Mouse (Mus musculus): ENCODE measurements around the gene Cpt1c. TPM values are rescaled to one million over a fixed set of nuclear protein-coding genes. Genes with fewer than 3 reads are reported as not detected.
"Not testable (repeated sequence)": the region's sequence is repeated elsewhere in the genome, so short reads cannot be mapped to it uniquely, and the experiment has no call there.

Cpt1c gene
- 1 to 10 TPM in 1 of 2 experiments, under 1 TPM in 1; 0.92 to 2.3 TPM for total RNA-seq (2021)
- long read RNA-seq, experiment 1, partial matches to known transcripts = 0 of 1 reads
- long read RNA-seq, experiment 1, other reads (novel, unspliced or antisense) = 1 of 1 reads
- long read RNA-seq, experiment 2, partial matches to known transcripts = 1 of 1 reads
- long read RNA-seq, experiment 2, other reads (novel, unspliced or antisense) = 0 of 1 reads

DNA sequence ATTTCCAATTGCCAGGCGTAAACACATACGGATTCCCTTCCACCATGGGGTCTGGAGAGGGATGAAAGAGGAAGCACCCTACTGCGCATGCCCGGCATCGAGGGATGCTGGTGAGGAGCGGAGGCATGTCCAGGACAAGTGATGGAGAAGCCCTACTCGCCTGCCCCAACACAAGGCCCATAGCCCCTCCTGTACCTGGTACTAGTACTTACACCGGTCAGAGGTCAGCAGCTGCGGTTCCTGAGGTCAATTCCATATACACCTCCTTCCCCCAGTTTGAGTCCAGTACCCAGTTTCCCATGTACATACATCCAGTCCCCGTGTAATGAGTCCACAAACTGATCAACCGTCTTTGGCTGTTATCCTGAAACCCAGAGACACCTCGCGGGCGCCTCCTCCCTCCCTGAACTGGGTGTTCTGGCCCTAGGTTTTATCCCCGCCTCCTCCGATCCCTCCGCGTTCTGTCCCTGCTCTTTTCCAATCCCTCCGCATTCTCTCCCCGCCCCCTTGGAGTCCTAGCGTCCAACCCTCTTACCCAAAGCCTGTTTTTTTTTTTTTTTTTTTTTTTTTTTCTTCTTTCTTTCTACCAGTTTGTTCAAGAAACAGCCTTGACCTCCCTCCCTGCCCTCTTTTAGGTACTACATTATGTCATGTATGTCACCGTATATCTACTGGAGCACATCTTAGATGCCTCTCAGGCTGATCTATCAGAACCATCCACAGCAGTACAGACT, at the start of gene Cpt1c:
Cpt1c (minus strand) TSS at position 469 of the 734 bp plus-strand sequence.
- Histone ChIP-seq H3K27ac (peak within 1 kb of the TSS; percentile 84), H3K4me3 (peak within 1 kb of the TSS; percentile 76)
- no peak; the same call in 1 of the 2 replicates for TF ChIP-seq CTCF (IDR thresholded peaks at IDR 0.05)
- peak; percentile 84 for DNase-seq
- intact Hi-C loops (cut with DNase I) = no loop called here

DNA sequence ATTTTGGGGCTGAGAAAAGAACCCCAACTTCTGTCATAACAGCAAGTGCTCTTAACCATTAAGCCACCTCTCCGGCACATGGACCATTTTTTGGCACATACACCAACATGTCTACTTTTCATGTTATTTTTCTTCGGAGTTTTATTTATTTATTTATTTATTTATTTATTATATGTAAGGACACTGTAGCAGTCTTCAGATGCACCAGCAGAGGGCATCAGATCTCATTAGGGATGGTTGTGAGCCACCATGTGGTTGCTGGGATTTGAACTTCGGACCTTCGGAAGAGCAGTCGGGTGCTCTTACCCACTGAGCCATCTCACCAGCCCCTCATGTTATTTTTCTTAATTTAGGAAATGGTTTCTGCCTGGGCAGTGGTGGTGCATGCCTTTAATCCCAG, 49.1 kb upstream of the Cpt1c start:
- peak; percentile 49 for TF ChIP-seq CTCF (IDR thresholded peaks at IDR 0.05)
- H3K4me3 ChIP-seq; DNase-seq; H3K27ac ChIP-seq; intact Hi-C loops (cut with DNase I): not testable (repeated sequence)

DNA sequence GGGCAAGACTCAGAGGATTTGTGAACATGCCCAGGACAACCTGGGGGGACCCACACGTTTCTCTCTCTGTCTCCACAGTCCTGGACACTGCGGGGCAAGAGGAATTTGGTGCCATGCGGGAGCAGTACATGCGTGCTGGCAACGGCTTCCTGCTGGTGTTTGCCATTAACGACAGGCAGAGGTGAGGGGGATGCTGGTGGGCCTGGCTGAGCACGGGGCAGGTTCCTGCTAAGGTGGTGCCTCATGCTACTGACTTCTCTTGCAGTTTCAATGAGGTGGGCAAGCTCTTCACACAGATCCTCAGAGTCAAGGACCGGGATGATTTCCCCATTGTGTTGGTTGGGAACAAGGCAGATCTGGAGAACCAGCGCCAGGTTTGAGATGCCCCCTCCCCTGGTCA, 45.6 kb upstream of the Cpt1c start:
- peak overlapping the region; percentile 94; the same call in 1 of the 2 replicates for H3K4me3 ChIP-seq
- H3K27ac ChIP-seq = peak overlapping the region; percentile 98
- DNase-seq = no peak
- intact Hi-C loops (cut with DNase I) = no loop called here
- TF ChIP-seq CTCF (IDR thresholded peaks at IDR 0.05) = no peak

DNA sequence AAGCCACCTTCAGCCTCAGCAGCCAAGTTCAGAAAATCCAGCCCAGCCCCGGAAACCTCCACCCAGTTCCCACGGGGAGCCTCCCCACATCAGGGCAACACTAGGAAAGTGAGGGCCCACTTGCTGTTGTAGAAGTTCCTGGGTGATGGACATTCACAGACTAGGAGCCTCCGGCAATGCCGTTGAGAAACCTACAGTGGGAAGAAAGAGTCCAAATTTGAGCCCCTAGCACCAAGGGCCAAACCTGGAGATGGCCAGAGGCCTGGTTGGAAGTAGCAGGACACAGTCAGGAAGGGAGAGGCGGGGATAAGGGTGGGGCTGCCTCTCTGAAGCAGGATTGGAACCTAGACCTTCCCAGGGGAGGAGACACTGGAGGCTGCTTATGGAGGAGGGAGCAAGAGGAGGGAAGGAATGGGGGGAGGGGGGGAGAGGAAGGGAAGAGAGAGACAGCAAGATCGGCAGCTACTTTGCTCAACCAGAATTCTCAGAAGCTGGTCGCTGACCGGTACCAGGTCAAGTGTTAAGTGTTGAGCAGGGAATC, 44.5 kb upstream of the Cpt1c start:
- peak overlapping the region; percentile 98 for H3K27ac ChIP-seq
- TF ChIP-seq CTCF (IDR thresholded peaks at IDR 0.05) = no peak
- DNase-seq = peak; percentile 84
- peak overlapping the region; percentile 94 for H3K4me3 ChIP-seq
- intact Hi-C loops (cut with DNase I) = loop anchor here (2.0 kb wide), 1 partner anchor 34 kb away; the partner anchor contains the start of gene Prr12

DNA sequence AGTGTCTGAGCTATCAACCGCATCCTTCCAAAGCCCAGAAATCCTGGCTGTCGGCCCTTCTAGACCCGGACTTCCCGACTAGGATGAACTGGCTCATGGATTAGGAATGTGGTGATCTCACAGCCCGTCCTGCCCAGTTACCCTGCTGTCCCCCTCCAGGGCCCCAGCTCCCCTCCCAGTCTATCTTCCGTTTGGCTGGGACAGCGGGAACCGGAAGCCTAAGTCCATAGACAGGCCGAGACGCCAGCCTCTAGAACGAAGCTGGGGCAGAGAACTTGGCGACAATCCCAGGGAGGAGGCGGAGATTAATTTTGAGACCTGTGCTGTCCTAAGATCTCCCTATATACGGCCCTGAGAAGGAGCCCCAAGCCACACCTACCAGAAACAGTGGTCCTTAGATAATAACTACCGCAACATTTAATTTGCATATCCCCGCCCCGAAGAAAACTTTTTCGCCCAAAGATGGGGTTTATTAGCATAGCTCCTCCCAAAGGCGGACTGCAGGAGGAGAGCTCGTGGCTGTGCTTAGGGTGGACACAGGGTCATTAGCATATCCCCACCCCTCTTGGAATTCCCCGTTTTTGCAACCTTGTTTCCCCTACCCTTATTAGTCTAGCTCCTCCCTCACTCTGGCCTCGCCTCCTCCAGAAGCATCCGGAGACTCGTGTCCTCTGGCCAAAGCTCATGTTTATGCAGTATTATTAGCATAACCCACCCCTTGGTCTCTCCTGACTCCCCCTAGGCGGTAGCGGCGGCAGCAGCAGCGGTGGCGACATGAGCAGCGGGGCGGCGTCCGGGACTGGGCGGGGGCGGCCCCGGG, 42.8 kb upstream of the Cpt1c start, which contains the start of gene Rras:
Rras (plus strand) TSS at position 720 of the 820 bp plus-strand sequence.
- intact Hi-C loops (cut with DNase I) = loop anchor here (2.0 kb wide), 1 partner anchor 35 kb away; the partner anchor contains the start of gene Prr12
- H3K27ac ChIP-seq = peak within 1 kb of the TSS; percentile 98
- H3K4me3 ChIP-seq = peak within 1 kb of the TSS; percentile 94
- DNase-seq = peak; percentile 93
- peak; percentile 34; the same call in 1 of the 2 replicates for TF ChIP-seq CTCF (IDR thresholded peaks at IDR 0.05)

DNA sequence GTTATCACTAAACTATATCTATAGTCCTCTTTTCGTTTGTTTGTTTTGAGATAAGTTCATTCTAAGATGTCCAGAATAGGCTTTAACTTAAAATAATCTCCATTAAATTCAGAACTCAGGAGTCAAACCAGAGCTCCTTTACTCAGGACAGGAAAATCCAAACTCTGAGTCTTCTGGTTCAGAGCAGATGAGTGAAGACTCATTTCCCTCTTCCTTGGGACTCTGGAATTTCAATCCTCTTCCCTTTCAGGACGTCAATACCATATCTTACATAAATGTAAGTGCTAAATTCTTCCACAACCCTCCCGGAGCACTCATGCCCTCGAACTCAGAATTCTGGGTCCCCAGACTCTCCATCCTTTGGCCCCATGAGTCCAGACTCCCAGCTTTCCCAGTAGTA, 42.1 kb upstream of the Cpt1c start:
- no peak for TF ChIP-seq CTCF (IDR thresholded peaks at IDR 0.05)
- intact Hi-C loops (cut with DNase I) = no loop called here
- no peak for DNase-seq
- peak overlapping the region; percentile 94 for H3K4me3 ChIP-seq
- H3K27ac ChIP-seq = peak overlapping the region; percentile 98

DNA sequence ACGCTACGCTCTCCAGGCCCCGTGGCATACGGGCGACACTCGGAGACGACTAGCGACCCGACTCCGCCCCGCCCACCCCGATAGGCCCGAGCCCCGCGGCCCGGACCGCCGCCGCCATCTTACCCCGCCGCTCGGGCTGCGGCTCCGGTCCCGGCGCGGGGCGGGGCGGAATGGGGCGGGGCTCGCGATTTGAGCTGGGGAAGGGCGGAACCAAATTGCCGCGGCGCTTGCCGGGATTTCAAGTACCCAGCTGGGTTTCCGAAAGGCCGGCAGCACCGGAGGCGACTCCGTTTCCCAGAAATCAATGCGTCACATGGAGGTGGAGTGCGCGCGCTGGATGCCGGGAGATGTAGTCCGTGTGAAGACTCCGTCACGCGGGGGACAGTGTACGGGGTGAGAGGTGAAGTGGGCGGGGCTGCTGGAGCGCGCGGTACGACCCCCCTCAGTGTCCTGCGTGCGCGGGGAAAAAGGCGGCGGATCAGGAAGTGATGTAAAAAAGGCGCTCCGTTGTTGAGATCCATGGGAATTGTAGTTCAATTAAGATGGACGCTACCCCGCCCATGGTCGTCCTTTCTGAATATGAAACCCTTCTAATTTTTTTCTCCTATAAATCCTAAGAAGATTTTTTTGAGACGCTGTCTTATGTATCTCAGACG, 41.4 kb upstream of the Cpt1c start, which contains the start of gene Scaf1:
Scaf1 (minus strand) TSS at position 407 of the 656 bp plus-strand sequence.
- intact Hi-C loops (cut with DNase I) = loop anchor here (2.0 kb wide), 2 partner anchors 17 to 29 kb away; partner anchors contain the start of genes Bcl2l12 and Prmt1

DNA sequence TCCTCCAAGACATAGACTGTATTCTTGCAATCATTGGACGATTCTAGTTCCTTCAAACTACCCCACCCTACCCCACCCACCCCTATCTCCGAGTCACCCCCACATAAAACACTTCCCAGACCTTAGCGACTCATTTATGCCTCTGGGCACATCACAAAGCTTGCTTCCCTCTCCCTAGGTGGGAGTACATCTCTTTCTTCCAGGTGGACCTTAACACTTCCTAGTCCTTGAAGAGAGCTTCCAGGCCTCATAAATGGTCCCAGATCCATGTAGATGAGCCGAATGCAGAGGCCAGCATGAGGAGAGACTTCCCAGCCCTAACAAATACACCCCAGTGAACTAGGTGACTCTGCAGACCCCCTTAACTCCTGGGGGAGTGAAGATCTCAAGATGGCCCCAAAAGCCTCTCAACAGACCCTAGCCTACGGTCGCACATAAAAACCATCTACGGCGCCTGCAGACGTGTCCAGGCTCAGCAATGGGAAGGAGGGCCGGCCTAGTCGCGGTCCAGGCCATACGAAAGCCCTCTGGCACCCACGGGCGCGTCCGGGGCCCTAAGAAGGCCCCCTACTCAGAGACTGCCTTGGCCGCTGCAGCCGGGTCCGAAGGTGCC, 40.8 kb upstream of the Cpt1c start:
- intact Hi-C loops (cut with DNase I) = loop anchor here (2.0 kb wide), 2 partner anchors 17 to 29 kb away; partner anchors contain the start of genes Bcl2l12 and Prmt1

More for the DNA sequence above, 41.4 kb upstream of the Cpt1c start, which contains the start of gene Scaf1:
- peak; percentile 100 for DNase-seq
- Histone ChIP-seq H3K4me3 (peak within 1 kb of the TSS; percentile 94), H3K27ac (peak within 1 kb of the TSS; percentile 98)
- no peak for TF ChIP-seq CTCF (IDR thresholded peaks at IDR 0.05)

DNA sequence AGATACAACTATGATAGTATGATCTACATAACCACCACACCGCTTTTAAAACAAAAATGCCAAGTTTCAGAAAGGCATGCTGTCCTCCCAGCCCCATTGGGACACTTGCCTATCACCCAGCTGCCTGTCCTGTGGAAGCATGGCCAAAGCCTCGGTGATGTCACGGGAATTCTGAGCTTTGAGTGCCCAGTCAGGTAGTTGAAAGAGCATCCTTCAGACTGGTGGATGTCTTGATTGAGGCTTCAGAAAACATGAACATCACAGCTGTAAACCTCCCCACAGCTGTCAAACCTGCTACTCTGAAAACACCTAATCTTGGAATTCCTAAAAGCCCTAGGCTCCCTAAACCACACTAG, 39.4 kb upstream of the Cpt1c start:
- Histone ChIP-seq H3K4me3 (no peak overlapping the region), H3K27ac (no peak overlapping the region)
- no peak for TF ChIP-seq CTCF (IDR thresholded peaks at IDR 0.05)
- intact Hi-C loops (cut with DNase I) = loop anchor here (2.0 to 5.0 kb wide), 3 partner anchors 15 to 117 kb away; partner anchors contain the start of genes Bcl2l12, Fuz and Prmt1
- DNase-seq = no peak

More for the DNA sequence above, 40.8 kb upstream of the Cpt1c start:
- Histone ChIP-seq H3K4me3 (peak overlapping the region; percentile 94), H3K27ac (peak overlapping the region; percentile 98)
- no peak for DNase-seq
- TF ChIP-seq CTCF (IDR thresholded peaks at IDR 0.05) = no peak

DNA sequence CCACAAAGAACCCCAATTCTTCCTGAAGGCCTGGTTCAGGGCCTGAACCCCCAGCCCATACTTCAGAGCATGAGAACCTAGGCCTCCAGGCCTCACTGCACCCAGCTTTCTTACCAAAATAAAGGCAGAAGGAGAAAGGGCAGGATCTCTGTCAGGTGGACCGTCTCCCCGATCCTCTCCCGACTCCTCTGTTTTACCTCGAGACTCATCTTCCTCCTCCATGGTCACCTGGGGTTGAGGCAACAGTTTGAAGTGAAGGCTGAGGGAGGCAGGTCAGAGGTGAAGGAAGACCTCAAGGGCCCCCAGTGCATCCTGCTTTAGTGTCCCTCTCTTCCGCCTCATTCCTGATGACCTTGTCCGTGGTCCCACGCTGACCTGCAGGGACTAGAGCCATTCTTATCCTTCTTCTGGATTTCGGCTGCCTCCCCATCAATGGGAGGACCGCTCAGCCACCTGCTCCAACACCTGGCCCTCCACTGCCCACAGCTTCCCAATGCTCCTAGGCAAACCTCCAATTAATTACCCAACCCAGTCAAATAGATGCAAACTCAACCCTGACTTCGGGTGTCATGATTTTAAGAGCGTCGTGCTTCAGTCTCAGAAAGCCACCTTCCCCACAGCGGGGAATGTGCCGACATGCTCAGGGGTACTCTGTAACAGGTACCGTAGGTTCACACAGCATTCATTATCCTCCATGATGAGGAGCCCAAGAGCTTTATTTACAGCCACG, 38.9 kb upstream of the Cpt1c start:
- DNase-seq = no peak
- intact Hi-C loops (cut with DNase I) = loop anchor here (2.0 to 5.0 kb wide), 3 partner anchors 15 to 116 kb away; partner anchors contain the start of genes Bcl2l12, Fuz and Prmt1
- Histone ChIP-seq H3K4me3 (no peak overlapping the region), H3K27ac (no peak overlapping the region)
- no peak for TF ChIP-seq CTCF (IDR thresholded peaks at IDR 0.05)
